Mouse (Mus musculus): ENCODE measurements around the gene Ank3. TPM values are rescaled to one million over a fixed set of nuclear protein-coding genes. Genes with fewer than 3 reads are reported as not detected.

Gene Ank3
- polyA plus RNA-seq, 1 experiment from 2014 or later: 60.0 TPM

DNA sequence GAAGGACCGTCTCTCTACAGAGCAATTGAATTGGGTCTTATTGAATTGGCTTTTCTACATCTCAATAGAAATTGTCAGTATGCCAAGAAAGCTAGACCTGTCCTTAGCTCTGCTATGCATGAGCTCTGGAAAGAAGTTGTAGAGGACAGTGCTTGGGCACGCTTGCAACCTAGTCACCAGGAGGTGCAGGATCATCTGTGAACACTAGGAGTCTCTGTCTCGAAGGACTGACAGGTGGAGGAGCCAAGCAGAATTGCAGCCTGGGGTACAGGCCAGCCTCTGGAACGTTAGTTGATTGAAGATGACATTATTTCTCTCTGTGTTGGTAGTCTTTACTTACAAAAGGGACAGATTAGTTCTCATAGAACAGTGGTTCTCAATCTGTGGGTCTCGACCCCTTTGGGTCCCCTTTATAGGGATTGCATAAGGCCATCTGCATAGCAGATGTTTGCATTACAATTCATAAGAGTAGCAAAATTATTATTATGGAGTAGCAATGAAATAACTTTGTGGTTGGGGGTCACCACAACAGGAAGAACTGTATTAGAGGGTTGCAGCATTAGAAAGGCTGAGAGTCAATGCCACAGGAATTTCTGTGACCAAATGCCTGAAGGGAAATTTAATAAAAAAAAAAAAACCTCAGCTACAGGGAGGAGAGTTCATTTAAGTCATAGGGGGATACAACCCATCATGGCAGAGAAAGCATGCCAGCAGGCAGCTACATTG, 454.0 kb downstream of the Ank3 start:
- WGBS: 57% methylated on average over 5 of the region's 5 CpGs
- Histone ChIP-seq H3K9ac (ENCODE audit: low read length) (no peak overlapping the region), H3K27ac (ENCODE audit: low read depth, low read length) (no peak overlapping the region), H3K36me3 (ENCODE audit: control insufficient read depth, insufficient read depth, low read length) (no peaks in the 10 kb centered on the region), H3K4me3 (ENCODE audit: low read depth, low read length) (no peak overlapping the region), H3K4me1 (ENCODE audit: control insufficient read depth, insufficient read depth, low read length) (no peaks in the 10 kb centered on the region), H3K9me3 (replicated peaks; ENCODE audit: control insufficient read depth, low read length) (no peaks in the 10 kb centered on the region), H3K4me2 (ENCODE audit: low read length) (no peak overlapping the region), H3K27me3 (replicated peaks; ENCODE audit: control insufficient read depth, insufficient read depth, low read length) (no peaks in the 10 kb centered on the region)
- DNase-seq (ENCODE audit: low spot score) (no peak), ATAC-seq (no peak)

DNA sequence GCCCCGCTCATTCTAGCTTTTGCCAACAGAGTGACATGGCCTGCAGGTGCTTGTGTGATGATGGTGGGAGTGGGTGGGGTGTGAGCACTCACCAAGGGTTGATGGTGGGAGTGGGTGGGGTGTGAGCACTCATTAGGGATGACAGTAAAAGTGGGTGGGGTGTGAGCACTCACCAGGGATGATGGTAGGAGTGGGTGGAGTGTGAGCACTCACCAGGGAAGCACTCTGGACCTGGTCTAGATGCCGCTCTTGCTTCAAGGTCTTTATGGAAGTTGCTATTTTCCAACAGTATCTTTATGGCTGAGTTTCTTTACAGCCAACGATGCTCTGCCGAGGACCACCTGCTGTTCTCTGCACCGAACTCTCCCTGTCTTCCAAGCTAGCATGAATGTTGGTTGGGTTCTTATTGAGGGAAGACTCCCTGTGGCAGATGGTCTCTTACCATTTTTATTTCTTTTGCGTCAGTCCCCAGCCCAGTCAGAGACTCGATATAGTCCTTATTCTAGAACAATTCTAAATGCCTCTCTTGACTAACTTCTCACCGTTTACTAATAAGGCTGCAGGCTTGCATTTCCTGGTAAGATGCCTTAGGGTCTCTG, 456.1 kb downstream of the Ank3 start:
- WGBS: 89% methylated on average over 8 of the region's 8 CpGs
- Histone ChIP-seq H3K4me1 (ENCODE audit: control insufficient read depth, insufficient read depth, low read length) (peaks cover 9% of the 10 kb centered on the region), H3K27me3 (replicated peaks; ENCODE audit: control insufficient read depth, insufficient read depth, low read length) (no peaks in the 10 kb centered on the region), H3K4me2 (ENCODE audit: low read length) (no peak overlapping the region), H3K27ac (ENCODE audit: low read depth, low read length) (no peak overlapping the region), H3K4me3 (ENCODE audit: low read depth, low read length) (no peak overlapping the region), H3K36me3 (ENCODE audit: control insufficient read depth, insufficient read depth, low read length) (no peaks in the 10 kb centered on the region), H3K9ac (ENCODE audit: low read length) (no peak overlapping the region), H3K9me3 (replicated peaks; ENCODE audit: control insufficient read depth, low read length) (no peaks in the 10 kb centered on the region)
- DNase-seq (ENCODE audit: low spot score) (no peak), ATAC-seq (no peak)

DNA sequence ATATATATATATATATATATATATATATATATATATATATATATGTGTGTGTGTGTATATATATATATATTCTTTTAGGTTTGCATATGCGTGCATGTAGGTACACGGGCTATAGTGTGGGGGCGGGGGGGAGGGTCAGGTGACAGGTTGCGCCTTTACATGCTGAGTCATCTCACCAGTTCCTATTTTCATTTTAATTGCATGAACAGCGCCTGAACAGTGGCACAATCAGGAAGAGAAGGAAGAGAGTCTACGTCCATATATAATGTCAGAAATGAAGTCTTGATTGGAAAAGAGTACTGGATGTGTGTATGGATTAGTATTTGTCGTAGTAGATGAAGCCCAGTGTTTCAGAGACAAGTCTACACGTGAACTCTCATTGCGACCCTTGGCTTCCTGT, 459.4 kb downstream of the Ank3 start:
- Histone ChIP-seq H3K4me1 (ENCODE audit: control insufficient read depth, insufficient read depth, low read length) (peaks cover 14% of the 10 kb centered on the region), H3K9ac (ENCODE audit: low read length) (no peak overlapping the region), H3K36me3 (ENCODE audit: control insufficient read depth, insufficient read depth, low read length) (no peaks in the 10 kb centered on the region), H3K27ac (ENCODE audit: low read depth, low read length) (peak overlapping the region; percentile 90; the same call in 1 of the 2 replicates), H3K4me3 (ENCODE audit: low read depth, low read length) (no peak overlapping the region), H3K9me3 (replicated peaks; ENCODE audit: control insufficient read depth, low read length) (no peaks in the 10 kb centered on the region), H3K4me2 (ENCODE audit: low read length) (no peak overlapping the region), H3K27me3 (replicated peaks; ENCODE audit: control insufficient read depth, insufficient read depth, low read length) (no peaks in the 10 kb centered on the region)
- ATAC-seq: no peak
- no peak for DNase-seq (ENCODE audit: low spot score)
- 94% methylated on average over 9 of the region's 9 CpGs for WGBS

DNA sequence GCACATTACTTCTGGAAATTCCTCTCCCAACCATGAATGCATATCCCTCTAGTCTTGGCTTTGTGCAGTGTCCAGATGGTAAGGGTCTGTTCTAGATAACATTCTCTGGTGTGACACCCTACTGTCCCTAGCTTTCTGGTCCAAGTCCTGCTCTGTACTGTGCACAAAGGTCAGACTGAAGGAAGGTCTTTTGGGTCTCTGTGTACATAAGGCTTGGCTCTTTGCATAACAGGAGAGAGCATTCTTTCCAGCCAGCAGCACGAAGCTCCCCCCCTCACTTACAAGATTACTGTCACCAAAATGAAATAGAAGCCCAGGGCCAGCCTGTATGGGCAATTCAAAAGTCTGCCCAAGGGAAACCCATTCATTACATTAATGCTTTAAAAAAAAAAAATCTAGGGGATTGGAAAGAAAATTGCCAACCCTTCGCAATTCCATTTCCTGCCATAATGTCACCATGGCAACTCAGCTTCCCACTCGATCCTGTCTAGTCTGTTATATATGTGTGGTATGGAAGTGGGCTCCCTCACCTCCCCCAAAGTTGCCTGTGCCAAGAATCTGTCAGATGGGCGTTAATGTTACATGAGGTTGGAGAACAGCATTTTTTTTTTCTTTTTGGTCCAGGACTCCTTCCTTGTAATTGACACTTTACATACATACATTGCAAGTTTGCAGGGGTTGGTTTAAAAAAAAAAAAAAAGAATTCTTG, 460.5 kb downstream of the Ank3 start:
- Histone ChIP-seq H3K9ac (ENCODE audit: low read length) (no peak overlapping the region; the same call in 1 of the 2 replicates), H3K27ac (ENCODE audit: low read depth, low read length) (peak overlapping the region; percentile 90), H3K4me2 (ENCODE audit: low read length) (peak overlapping the region; percentile 36), H3K36me3 (ENCODE audit: control insufficient read depth, insufficient read depth, low read length) (no peaks in the 10 kb centered on the region), H3K9me3 (replicated peaks; ENCODE audit: control insufficient read depth, low read length) (no peaks in the 10 kb centered on the region), H3K27me3 (replicated peaks; ENCODE audit: control insufficient read depth, insufficient read depth, low read length) (no peaks in the 10 kb centered on the region), H3K4me3 (ENCODE audit: low read depth, low read length) (no peak overlapping the region), H3K4me1 (ENCODE audit: control insufficient read depth, insufficient read depth, low read length) (peaks cover 14% of the 10 kb centered on the region)
- peak; percentile 96 for ATAC-seq
- 3% methylated on average over 4 of the region's 4 CpGs for WGBS
- DNase-seq (ENCODE audit: low spot score): peak; percentile 94

DNA sequence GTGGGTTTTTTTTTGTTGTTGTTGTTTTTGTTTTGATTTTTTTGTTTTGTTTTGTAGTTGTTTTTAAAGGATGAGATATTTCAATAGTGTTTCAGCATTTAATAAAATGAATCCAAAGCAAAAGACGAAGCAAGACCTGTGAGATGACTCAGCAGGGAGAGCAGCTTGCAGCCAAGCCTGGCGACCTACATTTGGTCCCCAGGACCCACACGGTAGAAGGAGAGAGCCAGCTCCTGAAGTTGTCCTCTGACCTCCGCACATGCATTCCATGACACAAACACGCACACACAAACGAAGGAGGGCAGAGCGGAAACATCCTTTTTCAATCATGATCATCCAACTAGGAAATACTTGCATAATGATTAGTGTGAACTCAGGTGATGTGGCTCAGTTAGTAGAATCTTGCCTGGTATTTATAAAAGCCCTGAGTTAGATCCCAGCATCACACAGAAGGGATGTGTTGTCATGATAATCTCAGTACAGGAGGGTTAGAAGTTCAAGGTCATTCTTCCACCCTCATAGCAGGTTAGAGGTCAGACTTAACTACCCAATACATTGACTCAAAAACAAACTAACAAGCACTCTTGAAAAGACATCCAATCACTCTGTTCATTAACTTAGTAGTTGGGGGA, 461.4 kb downstream of the Ank3 start:
- ATAC-seq: no peak
- Histone ChIP-seq H3K9ac (ENCODE audit: low read length) (no peak overlapping the region), H3K4me2 (ENCODE audit: low read length) (no peak overlapping the region), H3K4me3 (ENCODE audit: low read depth, low read length) (no peak overlapping the region), H3K27me3 (replicated peaks; ENCODE audit: control insufficient read depth, insufficient read depth, low read length) (no peaks in the 10 kb centered on the region), H3K4me1 (ENCODE audit: control insufficient read depth, insufficient read depth, low read length) (peaks cover 14% of the 10 kb centered on the region), H3K27ac (ENCODE audit: low read depth, low read length) (peak overlapping the region; percentile 60), H3K9me3 (replicated peaks; ENCODE audit: control insufficient read depth, low read length) (no peaks in the 10 kb centered on the region), H3K36me3 (ENCODE audit: control insufficient read depth, insufficient read depth, low read length) (no peaks in the 10 kb centered on the region)
- 74% methylated on average over 7 of the region's 7 CpGs for WGBS
- DNase-seq (ENCODE audit: low spot score): no peak

DNA sequence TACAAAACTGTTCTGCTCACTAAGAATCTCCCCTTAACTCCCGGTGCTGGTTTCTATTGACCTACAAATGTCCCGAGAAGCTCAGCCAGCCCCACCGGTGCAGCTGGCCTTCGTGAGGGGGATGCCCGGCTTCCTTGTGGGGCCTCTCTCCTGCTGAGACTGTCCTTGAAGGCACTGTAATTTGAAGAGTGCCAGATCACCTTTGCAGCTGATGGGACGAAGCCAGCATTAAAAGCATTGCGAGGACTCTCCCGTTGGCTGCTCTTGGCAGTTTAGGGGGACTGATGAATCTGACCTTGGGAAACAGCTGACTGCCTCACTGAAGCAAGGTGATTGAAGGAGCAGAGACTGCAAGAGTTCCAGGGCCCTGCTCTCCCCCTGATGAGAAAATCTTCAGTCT, 464.3 kb downstream of the Ank3 start:
- no peak for ATAC-seq
- WGBS: 69% methylated on average over 8 of the region's 8 CpGs

DNA sequence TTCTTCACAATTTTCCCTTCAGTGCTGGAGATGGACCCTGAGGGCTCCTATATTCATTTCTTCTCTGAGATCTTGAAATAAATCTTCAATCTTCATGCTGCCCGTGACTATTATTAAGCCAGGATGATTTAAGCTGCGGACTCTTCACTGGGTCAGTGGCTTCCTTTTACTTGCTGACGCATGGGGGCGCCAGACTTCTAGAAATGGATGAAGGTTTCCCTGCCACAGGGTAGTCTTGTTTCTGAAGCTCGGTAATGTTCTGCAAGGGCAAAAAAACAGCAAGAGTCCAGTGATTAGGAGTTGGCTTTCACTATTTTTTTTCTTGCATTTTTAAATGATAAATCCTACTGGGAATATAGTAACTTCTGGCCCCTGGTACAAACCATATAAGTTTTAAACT, 471.8 kb downstream of the Ank3 start:
- no peak overlapping the region for H3K27ac ChIP-seq (ENCODE audit: low read depth, low read length)
- ATAC-seq: peak; percentile 61
- H3K9me3 ChIP-seq (replicated peaks; ENCODE audit: control insufficient read depth, low read length): no peaks in the 10 kb centered on the region

More for the DNA sequence above, 464.3 kb downstream of the Ank3 start:
- no peak overlapping the region for H3K9ac ChIP-seq (ENCODE audit: low read length)
- H3K27me3 ChIP-seq (replicated peaks; ENCODE audit: control insufficient read depth, insufficient read depth, low read length): no peaks in the 10 kb centered on the region
- DNase-seq (ENCODE audit: low spot score): no peak
- H3K4me1 ChIP-seq (ENCODE audit: control insufficient read depth, insufficient read depth, low read length): peaks cover 14% of the 10 kb centered on the region
- H3K4me2 ChIP-seq (ENCODE audit: low read length): no peak overlapping the region
- no peaks in the 10 kb centered on the region for H3K36me3 ChIP-seq (ENCODE audit: control insufficient read depth, insufficient read depth, low read length)
- H3K4me3 ChIP-seq (ENCODE audit: low read depth, low read length): no peak overlapping the region
- H3K9me3 ChIP-seq (replicated peaks; ENCODE audit: control insufficient read depth, low read length): no peaks in the 10 kb centered on the region
- no peak overlapping the region for H3K27ac ChIP-seq (ENCODE audit: low read depth, low read length)

DNA sequence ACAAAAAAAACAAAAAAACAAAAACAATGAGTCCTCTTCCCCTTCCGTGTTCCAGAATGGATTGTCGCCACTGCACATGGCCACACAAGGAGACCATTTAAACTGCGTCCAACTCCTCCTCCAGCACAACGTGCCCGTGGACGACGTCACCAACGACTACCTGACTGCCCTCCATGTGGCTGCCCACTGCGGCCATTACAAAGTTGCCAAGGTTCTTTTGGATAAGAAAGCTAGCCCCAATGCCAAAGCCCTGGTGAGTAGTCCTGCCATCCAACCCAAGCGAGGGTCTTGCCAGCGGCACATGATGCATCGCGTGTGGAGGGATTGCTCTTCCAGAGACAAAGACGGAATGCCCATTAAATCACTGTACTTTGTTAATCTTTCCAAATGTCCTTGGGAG, 472.4 kb downstream of the Ank3 start:
- no peaks in the 10 kb centered on the region for H3K4me1 ChIP-seq (ENCODE audit: control insufficient read depth, insufficient read depth, low read length)
- H3K27me3 ChIP-seq (replicated peaks; ENCODE audit: control insufficient read depth, insufficient read depth, low read length): no peaks in the 10 kb centered on the region
- 74% methylated on average over 14 of the region's 14 CpGs for WGBS
- ATAC-seq (no peak), DNase-seq (ENCODE audit: low spot score) (no peak)
- H3K36me3 ChIP-seq (ENCODE audit: control insufficient read depth, insufficient read depth, low read length): 0 out of 2 replicates have a peak, but pooled peaks cover 7% of the 10 kb centered on the region
- H3K9ac ChIP-seq (ENCODE audit: low read length): no peak overlapping the region
- H3K4me3 ChIP-seq (ENCODE audit: low read depth, low read length): no peak overlapping the region
- no peak overlapping the region for H3K4me2 ChIP-seq (ENCODE audit: low read length)
- H3K27ac ChIP-seq (ENCODE audit: low read depth, low read length): no peak overlapping the region
- H3K9me3 ChIP-seq (replicated peaks; ENCODE audit: control insufficient read depth, low read length): no peaks in the 10 kb centered on the region

More for the DNA sequence above, 471.8 kb downstream of the Ank3 start:
- Histone ChIP-seq H3K4me2 (ENCODE audit: low read length) (no peak overlapping the region), H3K27me3 (replicated peaks; ENCODE audit: control insufficient read depth, insufficient read depth, low read length) (no peaks in the 10 kb centered on the region), H3K4me1 (ENCODE audit: control insufficient read depth, insufficient read depth, low read length) (no peaks in the 10 kb centered on the region), H3K36me3 (ENCODE audit: control insufficient read depth, insufficient read depth, low read length) (0 out of 2 replicates have a peak, but pooled peaks cover 7% of the 10 kb centered on the region), H3K9ac (ENCODE audit: low read length) (no peak overlapping the region), H3K4me3 (ENCODE audit: low read depth, low read length) (no peak overlapping the region)
- peak; percentile 85 for DNase-seq (ENCODE audit: low spot score)
- WGBS: 12% methylated on average over 5 of the region's 5 CpGs

Measured in forebrain, embryonic 14.5 days (tissue).